Mouse (Mus musculus) lung, postnatal 36 days (tissue): Measurements from ENCODE around the gene Zbtb5.
A peak's percentile ranks its signal among the peaks of the same experiment; 100 is the strongest.
"Not testable (repeated sequence)": the region's sequence is repeated elsewhere in the genome, so short reads cannot be mapped to it uniquely, and the experiment has no call there.

ENCODE experiments used
- DNase-seq: peaks from one replicate; pipeline ENCODE4 v3.0.0; 2022; ENCODE audit warnings: mixed read lengths

Zbtb5 gene

GRCm38 (mm10) chr4:45010806-45011415, 1.3 kb downstream of the Zbtb5 start:
- peak; percentile 22 for DNase-seq

- DNase-seq: no peak
These were observed 6.8 kb downstream of the Zbtb5 start for GRCm38 (mm10) chr4:45005452-45005851.

- DNase-seq: no peak
These were observed 12.2 kb downstream of the Zbtb5 start for GRCm38 (mm10) chr4:45000001-45000400.

GRCm38 (mm10) chr4:44998071-44998470, 14.1 kb downstream of the Zbtb5 start:
- DNase-seq: no peak

GRCm38 (mm10) chr4:44994776-44995175, 17.4 kb downstream of the Zbtb5 start:
- no peak for DNase-seq

- no peak for DNase-seq
These were observed 18.4 kb downstream of the Zbtb5 start for GRCm38 (mm10) chr4:44993847-44994246.

GRCm38 (mm10) chr4:44993179-44993578, 19.0 kb downstream of the Zbtb5 start:
- not testable (repeated sequence) for DNase-seq

GRCm38 (mm10) chr4:44992330-44992729, 19.9 kb downstream of the Zbtb5 start:
- DNase-seq: not testable (repeated sequence)

- DNase-seq: no peak
These were observed 21.7 kb downstream of the Zbtb5 start for GRCm38 (mm10) chr4:44990560-44990959.

GRCm38 (mm10) chr4:44983131-44983740, 29.0 kb downstream of the Zbtb5 start:
- DNase-seq: no peak

GRCm38 (mm10) chr4:44982440-44983130, 29.6 kb downstream of the Zbtb5 start:
- no peak for DNase-seq

- DNase-seq: no peak
These were observed 30.3 kb downstream of the Zbtb5 start for GRCm38 (mm10) chr4:44981974-44982287.

- DNase-seq: peak; percentile 88
These were observed 30.8 kb downstream of the Zbtb5 start, which contains the start of gene Grhpr for GRCm38 (mm10) chr4:44981280-44981973. TSS of gene Grhpr (plus strand) at chr4:44981395.

GRCm38 (mm10) chr4:44979794-44980338, 32.3 kb downstream of the Zbtb5 start:
- no peak for DNase-seq

GRCm38 (mm10) chr4:44978175-44978574, 34.0 kb downstream of the Zbtb5 start:
- DNase-seq: no peak

- no peak for DNase-seq
These were observed 35.1 kb downstream of the Zbtb5 start for GRCm38 (mm10) chr4:44976921-44977710.

- DNase-seq: no peak
These were observed 36.1 kb downstream of the Zbtb5 start for GRCm38 (mm10) chr4:44976026-44976615.

GRCm38 (mm10) chr4:44974331-44974730, 37.9 kb downstream of the Zbtb5 start:
- DNase-seq: no peak

GRCm38 (mm10) chr4:44973871-44974270, 38.3 kb downstream of the Zbtb5 start:
- DNase-seq: no peak

GRCm38 (mm10) chr4:44973450-44973849, 38.8 kb downstream of the Zbtb5 start:
- DNase-seq: peak; percentile 95

GRCm38 (mm10) chr4:44970612-44971110, 41.6 kb downstream of the Zbtb5 start:
- peak; percentile 72 for DNase-seq

GRCm38 (mm10) chr4:44970056-44970455, 42.2 kb downstream of the Zbtb5 start:
- DNase-seq: peak; percentile 27
